Mouse (Mus musculus) adipocyte (in vitro differentiated cells): ENCODE measurements around the gene Shisa7.
"Not testable (repeated sequence)": the region's sequence is repeated elsewhere in the genome, so short reads cannot be mapped to it uniquely, and the experiment has no call there.

ENCODE experiments used
- DNase-seq: peaks from one replicate; pipeline ENCODE4 v3.0.0-alpha.2; 2016; ENCODE audit warnings: low spot score

The Shisa7 gene

DNA sequence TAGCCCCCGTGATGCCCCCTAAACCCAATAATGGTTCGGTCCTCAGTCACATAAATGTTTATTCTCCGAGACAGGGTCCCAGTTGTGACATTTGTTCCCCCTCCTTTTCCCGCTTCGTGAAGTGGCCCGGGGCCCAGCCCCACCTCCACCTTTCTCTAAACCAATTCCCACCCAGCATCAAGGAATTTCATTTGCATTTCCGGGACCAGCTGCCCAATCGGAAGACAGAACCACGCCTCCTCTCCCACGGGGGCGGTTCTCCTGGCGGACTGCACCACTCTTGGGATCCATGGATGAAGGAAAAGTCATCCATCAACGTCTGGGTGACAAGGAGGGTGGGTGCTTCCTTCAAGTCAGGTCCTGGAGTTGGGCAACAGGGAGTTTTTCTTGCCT is 417 bp upstream of the Shisa7 start:
- no peak for DNase-seq

DNA sequence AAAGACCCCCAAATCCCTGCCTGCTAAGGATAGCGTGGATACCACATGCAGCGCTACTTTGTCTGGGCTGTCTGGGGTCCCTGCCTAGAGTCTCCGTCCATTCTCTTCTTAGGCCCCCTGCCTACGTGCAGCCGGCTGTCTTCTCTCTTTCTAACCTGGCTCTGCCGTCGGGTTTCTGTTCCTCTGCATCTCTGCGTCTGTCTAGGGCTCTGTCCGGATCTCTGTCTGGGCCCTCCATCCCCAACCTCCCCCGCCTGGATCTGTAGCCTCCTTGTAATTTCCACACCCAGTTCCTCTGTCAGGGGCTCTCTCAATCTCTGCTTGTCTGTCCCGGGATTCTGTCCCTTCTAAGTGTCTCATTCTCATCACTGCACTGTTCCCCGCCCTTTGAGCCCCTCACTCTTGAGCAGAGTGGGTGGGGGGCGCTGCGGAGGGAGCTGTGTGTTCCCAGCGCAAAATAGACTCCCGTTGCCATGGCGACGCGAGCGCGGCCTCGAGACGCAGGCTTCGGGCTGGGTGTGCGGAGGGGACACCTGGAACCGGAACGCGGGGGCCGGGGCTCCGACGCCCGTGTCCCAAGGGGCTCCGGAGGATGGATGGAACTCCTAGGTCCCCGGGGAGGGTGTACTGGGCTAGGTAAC is 772 bp downstream of the Shisa7 start:
- no peak for DNase-seq

DNA sequence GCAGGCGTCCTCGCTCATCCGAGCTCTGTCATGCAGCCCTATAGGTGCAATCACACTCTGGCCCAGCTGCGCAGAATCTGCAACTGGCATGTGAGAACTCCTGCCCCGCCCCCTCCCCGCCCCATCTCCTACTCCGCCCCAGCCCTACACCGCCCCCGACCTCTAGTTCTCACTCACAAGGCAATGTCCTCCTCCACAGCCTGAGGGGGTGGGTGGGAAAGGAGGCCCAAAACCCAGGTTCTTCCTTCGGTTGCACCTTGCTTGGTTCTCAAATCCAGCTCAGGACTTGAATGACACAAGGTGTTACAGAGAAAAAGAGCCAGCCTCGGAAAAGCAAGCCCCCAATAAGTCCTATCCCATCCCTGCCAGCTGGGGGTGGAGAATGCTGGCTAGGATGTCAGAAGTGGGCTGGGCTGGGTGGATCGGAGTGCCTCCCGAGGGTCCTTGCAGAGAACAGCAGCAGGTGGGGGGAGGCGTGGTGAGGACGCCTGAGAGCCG is 1.8 kb downstream of the Shisa7 start:
- DNase-seq, result no peak

DNA sequence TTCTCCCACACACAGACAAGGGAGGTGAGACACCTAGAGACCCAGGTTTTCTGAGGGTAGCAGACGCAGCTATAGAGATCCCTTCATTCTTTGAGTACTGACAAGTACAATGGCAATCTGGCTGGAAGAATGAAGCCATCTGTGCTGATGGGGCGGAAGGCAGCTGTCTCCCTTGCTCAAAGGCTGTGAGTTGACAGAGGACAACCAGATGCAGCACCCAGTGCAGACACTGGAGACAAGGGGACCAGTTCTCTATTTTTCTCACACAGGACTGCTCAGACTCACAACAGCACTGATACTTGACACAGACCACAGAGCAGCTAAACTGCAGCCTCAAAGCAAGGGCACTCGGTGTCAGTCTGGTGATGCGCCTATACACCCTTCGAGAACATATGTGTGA is 2.4 kb downstream of the Shisa7 start:
- DNase-seq, result no peak

DNA sequence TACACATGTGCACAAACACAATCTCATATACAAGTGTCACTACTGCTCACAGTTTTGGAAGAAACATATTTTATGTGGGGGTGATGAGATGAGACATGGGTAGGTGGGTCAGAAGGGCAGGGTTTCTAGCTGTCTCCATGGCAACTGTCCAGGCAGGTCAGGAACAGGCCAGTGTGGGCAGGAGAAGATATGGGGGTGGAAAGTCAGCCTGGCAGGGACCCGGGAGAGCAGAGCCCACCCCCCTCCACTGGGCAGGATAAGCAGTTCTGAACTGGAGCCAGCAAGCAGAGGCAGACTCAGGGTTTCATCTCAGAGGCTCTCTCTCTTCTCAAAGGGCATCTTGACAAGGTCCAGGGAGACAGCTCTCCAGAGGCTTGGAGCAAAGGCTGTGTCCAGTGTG is 6.9 kb downstream of the Shisa7 start:
- DNase-seq, result no peak

DNA sequence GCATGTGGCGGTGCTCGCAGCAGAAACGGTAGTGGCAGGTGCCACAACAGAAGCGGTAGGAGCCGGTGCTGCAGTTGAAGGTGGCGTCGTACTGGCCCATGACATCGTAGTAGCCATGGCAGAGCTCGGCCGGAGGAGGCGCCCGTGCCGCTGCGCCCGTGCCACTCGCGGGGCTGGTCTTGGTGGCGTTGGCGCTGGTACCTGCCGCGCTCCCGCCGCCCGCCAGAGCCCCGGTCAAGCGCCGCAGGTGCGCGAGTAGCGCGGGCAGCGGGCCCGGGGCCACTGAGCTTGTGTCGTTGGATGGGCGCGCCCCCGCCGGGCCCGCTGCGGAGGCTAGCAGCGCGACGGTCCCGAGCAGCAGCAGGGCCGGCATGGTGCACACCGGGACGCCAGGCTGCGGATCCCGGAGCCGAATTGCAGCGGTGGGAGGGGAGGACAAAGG is 8.1 kb downstream of the Shisa7 start:
- DNase-seq, result no peak

DNA sequence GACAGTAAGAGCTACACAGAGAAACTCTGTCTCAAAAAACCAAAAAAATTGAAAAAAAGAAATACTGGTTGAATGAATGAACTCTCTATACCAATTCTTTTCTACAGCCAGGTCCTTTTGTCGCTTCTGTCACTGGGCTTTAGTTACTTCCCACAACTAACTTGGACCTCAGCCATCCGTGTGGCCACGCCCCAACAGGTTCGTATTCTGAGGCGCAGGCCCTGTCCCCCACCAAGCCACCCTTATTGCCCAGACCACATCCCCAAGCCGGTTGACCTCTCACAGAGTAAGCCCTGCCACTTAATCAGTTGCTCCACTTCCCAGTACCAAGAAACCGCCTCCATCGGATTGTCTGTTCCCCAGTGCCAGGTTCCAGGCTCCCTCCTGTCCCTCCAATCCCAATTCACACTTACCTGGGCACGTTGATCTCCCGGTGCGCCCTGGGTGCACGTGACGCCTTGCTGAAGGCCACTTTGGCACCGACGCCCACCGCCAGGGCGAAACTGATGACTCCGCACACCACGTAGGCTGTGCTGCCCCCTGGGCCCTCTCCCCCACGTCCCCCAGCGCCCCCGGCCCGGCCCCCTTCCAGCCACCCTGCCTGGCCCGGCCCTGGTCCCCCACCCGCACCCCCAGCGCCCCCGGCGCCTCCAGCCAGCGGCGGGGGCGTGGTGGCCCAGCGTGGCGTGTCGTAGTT is 8.7 kb downstream of the Shisa7 start:
- no peak for DNase-seq

DNA sequence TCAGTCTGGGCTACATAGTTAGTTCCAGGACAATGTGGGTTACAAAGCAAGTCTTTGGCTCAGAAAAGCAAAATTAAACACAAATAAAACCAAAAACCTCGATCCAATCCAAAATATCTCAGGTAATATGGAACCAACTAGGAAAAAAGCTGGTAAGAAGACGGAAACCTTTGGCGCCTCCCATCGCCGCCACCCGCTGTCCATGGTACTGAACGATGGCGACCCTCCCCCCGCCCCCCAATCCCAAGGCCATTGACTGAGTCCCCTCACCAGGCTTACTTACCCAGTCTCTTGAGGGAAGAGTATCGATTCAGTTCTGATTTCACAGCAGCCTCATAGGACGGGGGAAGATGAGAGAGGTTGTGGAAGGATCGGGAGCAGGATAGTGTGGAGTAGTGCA is 14.0 kb downstream of the Shisa7 start:
- DNase-seq, result no peak

DNA sequence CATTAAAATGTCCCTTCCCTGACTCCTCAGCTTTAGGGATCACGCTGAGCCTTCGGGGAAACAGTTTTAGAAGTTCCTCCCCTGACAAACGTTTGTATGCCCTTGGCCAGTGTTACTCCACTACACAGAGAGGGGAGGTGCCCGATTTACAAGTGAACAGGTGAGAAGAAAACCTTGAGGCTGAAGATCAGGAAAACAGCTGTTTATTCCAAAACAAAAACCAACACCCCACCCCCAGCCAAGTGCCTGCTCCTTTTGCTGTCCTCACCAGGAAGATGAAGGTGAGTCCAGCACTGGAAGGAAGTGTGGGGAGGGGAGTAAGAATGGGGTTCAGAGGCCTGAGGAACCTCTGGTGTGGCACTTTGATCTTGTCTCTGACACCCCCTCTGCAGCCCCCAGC is 19.1 kb downstream of the Shisa7 start:
- DNase-seq, result no peak

DNA sequence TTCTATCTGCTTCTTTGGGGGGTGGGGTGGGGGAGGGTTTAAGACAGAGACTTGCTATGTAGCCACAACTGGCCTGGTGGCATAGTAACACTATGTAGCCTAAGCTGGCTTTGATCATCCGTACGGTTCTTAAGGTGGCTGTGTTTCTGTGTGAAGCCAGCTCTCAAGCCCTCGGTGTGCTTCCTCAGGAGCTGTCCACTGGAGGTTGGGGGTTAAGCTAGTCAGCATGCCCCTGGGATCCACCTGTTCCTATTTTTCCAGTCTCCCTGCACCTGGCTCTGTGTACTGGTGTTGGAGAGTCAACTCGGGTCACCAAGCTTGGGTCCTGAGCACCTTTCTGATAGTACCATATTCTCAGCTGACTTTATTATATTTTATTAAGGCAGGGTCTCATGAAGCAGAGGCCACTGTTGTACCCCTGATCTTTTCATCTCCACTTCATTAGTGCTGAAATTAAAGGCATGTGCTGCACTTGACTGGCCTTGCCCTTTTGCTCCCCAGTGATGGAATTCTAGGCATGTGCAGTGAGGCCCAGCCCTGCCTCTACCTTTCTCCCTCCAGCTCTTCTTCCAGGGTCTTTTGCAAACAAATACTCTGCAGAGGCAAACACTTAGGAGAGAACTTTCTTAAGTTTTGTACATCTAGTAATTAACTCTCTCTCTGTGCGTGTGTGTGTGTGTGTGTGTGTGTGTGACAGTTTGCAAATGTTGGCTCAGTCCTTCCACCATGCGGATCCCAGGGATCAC is 22.2 kb downstream of the Shisa7 start:
- no peak for DNase-seq

DNA sequence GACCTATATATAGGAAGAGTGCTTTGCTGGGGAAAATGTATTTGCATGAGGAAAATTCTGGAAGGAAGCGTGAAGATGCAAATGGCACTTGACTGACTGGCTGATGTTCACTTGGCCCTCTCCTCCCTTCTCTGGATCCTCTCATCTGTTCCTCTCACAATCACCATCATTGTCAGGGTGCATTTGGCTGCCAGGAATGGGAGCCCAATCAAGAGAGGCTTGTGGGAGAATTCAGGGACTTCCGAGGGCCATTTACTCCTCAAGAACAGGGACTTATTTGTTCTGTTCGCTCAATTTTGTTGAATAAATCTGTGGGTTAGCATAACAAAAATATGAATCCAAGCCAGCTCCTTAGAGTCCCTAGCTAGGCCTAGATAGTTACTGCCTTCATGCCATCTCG is 22.8 kb downstream of the Shisa7 start:
- DNase-seq, result no peak

DNA sequence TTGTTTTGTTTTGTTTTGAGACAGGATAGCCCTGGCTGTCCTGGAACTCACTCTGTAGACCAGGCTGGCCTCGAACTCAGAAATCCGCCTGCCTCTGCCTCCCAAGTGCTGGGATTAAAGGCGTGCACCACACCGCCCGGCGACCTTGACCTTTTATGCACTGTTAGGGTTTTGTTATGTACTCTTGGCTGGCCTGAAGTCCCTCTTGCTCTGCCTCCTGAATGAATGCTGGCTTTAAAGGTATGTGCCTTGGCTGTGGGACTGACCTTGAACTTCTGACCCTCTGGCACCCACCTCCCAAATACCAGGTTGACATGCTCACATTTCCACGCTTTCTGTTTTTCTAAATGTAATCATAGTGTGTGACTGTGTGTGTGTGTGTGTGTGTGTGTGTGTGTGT is 23.6 kb downstream of the Shisa7 start:
- not testable (repeated sequence) for DNase-seq

DNA sequence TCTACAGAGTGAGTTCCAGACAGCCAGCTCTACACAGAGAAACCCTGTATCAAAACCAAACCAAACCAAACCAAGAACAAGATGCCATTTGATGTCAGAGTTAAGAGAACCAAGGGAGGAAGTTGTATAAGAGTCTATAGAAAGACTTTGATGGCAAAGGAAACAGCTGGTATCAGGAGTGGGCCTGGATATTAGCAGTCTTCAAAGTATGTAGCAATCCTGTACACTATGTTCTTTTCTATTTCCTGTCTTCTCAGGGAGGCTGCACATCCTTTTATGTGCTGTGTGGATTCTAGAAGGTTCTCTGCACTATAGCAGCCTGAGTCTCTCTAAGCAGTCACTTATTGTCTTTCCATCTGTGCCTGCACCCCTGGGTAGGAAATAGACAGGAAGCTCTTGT is 27.9 kb downstream of the Shisa7 start:
- no peak for DNase-seq

DNA sequence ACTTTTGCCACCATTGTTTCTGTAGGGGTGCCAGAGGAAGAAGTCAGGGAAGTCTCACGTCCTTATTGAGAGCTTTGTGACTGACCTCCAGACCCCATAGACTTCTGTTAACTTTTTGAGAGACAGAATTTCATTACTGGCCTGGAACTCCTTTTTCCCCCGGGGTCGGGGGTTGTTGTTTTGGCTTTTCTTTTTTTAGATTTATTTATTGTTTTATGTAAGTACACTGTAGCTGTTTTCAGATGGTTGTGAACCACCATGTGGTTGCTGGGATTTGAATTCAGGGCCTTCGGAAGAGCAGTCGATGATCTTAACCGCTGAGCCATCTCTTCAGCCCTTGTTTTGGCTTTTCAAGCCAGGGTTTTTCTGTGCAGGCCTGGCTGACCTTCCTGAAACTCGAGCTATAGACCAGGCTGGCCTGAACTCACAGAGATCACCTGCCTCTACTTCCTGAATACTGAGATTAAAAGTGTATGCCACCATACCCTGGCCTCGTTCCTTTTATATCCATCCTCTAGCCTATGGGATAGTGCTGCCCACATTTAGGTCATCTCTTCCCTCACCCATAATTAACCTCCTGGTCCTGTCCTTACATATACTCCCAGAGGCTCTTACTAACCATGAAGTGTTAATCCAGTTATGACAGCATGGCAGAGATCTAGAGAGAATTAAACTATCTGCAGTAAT is 31.2 kb downstream of the Shisa7 start:
- peak; percentile 22 for DNase-seq

DNA sequence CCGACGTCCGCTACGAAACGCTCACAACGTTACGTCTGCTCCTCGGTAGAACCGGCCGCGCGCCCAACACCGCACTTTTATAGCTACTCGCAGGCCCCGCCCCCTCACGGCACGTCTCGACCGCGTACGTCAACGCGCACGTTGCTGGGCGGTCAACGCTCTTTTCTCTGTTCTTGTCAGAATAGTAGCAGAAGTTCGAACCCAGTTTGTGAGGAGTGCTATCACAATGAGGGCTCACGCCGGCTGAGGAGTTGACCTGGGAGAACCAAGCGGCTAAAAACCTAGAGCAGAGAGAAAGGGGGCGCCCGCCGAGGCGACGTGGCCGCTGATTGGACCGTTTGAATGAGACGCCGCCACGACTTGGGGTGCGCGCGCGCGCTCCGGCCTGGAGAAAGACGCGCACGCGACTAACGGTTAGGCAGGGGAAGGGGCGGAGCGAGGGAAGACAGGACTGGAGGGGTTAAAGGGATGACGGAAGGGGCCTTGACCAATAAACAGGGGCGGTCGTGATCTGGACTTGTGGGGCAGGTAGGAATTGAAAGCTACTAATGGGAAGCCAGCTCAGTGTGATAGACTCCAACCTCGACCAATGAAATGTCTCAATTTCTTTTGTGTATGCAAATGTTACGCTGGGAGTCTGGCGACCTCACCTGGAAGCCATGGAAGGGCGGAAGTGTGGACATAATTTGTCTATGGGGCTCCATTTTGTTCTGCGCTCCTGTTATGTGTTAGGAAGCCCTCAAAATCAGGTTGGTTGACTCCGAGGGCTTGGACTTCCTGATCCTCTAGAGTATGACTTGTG is 32.0 kb downstream of the Shisa7 start, which contains the start of gene Ube2s:
Gene Ube2s, minus strand, starts transcription at position 288 of the 802 bp plus-strand sequence.
- peak; percentile 99 for DNase-seq

DNA sequence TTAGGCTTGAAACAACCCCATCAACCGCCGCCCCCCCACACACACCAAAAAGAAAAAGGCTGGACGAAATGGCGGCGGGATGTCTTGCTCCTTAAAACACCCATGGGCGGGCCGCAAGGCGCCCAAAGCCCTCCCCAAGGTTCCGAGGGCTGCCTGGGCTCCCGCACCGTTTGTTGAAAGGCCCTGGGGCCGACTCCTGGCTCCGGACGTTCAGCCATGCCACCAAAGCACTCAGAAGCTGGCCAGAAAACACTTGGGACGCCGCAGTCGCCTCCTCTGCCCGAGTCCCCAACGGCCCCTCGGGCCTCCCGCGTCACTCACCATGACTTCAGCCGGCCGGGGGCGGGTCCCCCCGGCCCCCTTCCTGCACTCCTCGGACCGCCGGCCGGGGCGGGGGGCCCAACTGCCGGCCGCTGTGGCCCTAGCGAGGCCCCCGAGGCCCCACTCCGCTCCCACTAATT is 32.6 kb downstream of the Shisa7 start:
- peak; percentile 40 for DNase-seq

DNA sequence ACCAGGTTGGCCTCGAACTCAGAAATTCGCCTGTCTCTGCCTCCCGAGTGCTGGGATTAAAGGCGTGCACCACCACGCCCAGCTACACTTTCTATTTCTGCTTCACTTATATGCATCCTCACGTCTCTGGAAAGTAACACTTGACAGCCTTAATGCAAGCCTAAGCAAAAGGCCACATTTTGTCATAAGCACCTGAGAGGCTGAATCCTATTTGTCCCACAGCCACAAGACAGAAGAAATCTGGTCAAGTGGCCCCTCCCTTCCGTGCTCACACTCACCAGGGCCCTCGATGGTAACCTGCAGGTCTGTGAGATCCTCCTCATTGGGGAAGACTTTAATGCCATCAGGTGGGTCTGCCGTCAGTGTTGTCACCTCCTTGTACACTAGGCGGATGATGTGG is 33.4 kb downstream of the Shisa7 start:
- not testable (repeated sequence) for DNase-seq

DNA sequence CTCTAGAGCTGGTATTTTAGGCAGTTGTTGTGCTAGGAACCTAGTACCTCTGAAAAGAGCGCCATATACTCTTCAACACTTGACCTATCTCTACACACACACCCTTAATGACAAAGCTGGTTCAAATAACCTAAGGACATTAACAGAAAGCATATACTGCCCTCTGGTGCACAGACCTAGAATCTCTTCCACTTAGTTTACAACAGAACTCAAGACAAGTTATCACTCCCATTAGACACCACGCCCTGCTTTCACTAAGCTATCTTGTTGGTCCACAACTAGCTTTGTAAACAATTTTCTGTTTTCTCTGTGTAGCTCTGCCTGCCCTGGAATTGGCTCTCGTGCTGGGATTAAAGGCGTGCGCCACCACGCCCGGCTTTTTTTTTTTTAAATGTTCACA is 37.8 kb downstream of the Shisa7 start:
- DNase-seq, result peak; percentile 57

DNA sequence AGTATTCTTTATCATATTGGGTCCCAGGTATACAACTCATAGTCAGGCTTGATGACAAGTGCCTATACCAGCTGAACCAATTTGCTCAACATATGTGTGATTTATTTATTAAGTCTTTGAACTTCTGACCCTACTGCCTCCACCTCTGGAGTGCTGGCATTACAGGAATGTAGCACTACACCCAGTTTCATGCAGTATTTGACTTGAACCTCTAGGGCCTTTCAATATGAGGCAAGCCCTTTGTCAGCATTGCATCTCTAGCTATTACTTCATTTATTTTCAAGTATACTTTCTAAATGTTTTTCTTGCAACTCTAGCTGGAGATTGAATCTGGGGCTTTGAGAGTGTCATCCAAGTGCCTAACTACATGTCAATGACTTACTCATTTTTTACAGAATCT is 42.2 kb downstream of the Shisa7 start:
- DNase-seq, result no peak

DNA sequence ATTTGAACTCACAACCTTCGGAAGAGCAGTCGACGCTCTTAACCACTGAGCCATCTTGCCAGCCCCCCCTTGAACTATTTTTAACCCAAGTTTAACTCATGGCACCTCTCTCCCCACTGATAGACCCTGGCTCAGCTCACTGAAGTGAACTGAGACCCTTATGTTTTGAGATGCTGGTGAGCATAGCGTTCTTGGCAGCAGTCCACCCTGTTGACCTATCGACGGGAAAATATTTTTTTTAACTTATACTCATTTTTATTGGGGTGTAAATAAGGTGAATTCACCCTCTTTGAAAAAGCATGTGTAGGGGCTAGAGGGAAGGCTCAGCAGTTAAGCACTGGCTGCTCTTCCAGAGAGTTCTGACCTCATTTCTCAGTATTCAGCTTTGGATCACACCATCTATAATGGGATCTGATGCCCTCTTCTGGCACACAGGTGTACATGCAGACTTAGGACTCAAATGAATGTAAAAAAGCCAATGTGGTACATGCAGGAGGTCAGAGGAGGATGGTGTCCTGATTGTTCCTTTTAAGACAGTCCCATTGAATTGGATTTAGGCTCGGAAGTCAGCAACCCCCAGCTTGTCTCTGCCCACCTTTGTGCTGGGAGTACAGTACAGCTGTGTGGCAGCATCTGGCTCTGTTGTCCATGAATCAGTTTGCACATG is 48.6 kb downstream of the Shisa7 start:
- DNase-seq, result peak; percentile 57

DNA sequence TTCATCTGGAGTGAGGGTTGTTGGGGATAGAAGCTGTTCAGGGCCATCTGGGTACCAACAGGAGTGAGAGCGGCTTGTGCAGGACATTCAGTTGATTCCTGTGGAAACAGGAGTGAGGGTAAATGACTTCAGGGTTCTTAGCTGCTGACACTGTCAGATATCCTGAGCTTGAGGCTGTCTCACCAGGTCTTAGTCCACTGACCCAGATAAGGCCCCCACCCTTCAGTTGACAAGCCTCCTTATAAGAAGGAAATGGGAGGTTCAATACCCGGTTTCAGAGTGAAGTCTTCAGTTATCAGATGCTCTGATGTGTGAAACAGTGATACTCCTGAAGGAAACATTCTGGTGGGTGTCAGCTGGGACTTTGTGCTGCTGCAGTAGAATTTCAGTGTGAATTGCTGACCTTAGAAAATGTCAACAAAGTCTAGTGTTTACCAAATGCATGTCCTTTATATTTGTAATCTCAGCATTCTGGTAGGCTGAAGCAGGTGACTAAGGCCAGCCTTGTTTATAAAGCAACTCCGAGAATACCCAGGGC is 49.8 kb downstream of the Shisa7 start:
- DNase-seq, result no peak
